Mouse (Mus musculus) E14TG2a.4 (cell line): ENCODE data around the gene Sgcb.

Experiments used
- H3K27me3 ChIP-seq: 2 replicates; pipeline ENCODE4 v1.6.1; 2014; ENCODE audit warnings: low read length, control low read depth; ENCODE audit not compliant: insufficient read depth
- H3K36me3 ChIP-seq: 2 replicates; pipeline ENCODE4 v1.6.1; 2014; ENCODE audit warnings: low read length, control low read depth; ENCODE audit not compliant: insufficient read depth
- H3K4me1 ChIP-seq: replicated peaks from 2 replicates; pipeline ENCODE4 v1.6.1; 2014; ENCODE audit warnings: low read depth, low read length, control low read depth
- H3K4me3 ChIP-seq: replicated peaks from 2 replicates; pipeline ENCODE4 v1.5.1; 2014; ENCODE audit warnings: mild to moderate bottlenecking, low read length
- H3K9me3 ChIP-seq: 2 replicates; pipeline ENCODE4 v1.6.1; 2014; ENCODE audit warnings: low read length, control low read depth
- CTCF ChIP-seq: conservative IDR thresholded peaks from 2 replicates; pipeline ENCODE4 v1.5.1; 2014; ENCODE audit warnings: low read length
- NANOG ChIP-seq: IDR thresholded peaks from 2 replicates; pipeline ENCODE4 v1.6.1; 2014; ENCODE audit warnings: borderline replicate concordance, low read length, mixed read lengths
- POU5F1 ChIP-seq: IDR thresholded peaks from 2 replicates; pipeline ENCODE4 v1.6.1; 2014; ENCODE audit warnings: low read length, borderline replicate concordance

Gene Sgcb

DNA sequence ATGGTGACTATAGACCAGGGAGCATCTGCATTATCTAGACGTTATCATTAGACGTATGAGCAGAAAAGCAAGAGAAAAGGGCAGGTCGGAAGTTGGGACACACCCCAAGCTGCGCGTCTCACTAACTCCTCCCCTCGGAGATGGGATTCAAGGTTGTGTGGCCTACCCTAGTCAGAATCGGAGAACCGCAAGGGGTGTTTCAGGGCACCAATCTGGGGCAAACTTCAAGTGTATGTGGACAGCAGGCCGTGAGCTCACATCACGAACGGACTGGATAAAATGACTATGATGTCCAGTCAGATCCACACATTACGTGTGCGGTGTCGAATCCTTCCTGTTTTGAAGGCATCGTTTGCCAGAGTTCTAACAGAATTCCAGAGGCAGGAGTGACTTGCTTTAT lies 19.6 kb downstream of the Sgcb start:
- H3K36me3 ChIP-seq, result no peaks in the 10 kb centered on the region
- no peak overlapping the region for H3K4me3 ChIP-seq
- TF ChIP-seq CTCF, result no peak
- TF ChIP-seq NANOG, result no peak
- no peak for TF ChIP-seq POU5F1
- no peaks in the 10 kb centered on the region for H3K27me3 ChIP-seq
- H3K4me1 ChIP-seq, result peaks cover 14% of the 10 kb centered on the region
- H3K9me3 ChIP-seq, result no peaks in the 10 kb centered on the region

DNA sequence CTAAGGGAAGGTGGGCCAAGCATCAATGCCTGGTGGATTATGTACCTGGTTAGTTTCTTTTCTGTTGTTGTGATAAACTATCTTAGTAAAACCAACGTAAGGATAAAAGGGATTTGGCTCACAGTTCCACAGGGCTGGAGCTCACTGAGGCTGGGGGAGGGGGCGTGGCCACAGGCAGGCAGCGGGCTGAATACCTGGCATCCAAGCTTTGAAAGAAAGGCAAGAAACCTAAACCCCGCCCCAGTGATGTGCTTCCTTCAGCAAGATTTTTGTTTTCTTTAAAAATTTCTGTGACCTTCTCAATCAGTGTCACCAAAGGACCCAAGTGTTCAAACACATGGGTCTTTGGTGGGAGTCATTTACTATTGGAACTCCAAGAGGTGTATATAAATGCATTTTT lies 20.0 kb downstream of the Sgcb start:
- H3K27me3 ChIP-seq, result no peaks in the 10 kb centered on the region
- H3K36me3 ChIP-seq, result no peaks in the 10 kb centered on the region
- H3K4me1 ChIP-seq, result peaks cover 14% of the 10 kb centered on the region
- H3K9me3 ChIP-seq, result no peaks in the 10 kb centered on the region
- no peak overlapping the region for H3K4me3 ChIP-seq
- TF ChIP-seq POU5F1 (no peak), CTCF (no peak), NANOG (no peak)

DNA sequence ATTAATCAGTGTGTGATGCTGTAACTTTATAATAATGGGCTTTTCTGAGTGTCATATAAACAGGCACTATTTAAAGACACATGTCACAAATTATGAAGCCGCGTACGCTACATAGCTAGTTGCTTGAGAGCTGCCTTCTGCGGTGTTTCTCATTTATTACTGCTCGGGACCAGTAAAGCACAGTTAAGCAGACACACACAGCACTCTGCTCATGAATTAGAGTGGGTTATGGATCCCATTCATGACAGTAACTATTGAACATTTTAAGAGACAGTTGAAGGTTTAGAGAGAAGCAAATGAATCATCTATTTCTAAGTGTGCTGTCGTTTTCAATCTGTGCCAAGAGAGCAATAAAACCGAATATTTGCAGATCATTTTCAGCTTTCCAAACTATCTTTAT lies 20.7 kb downstream of the Sgcb start:
- no peaks in the 10 kb centered on the region for H3K27me3 ChIP-seq
- no peaks in the 10 kb centered on the region for H3K36me3 ChIP-seq
- peaks cover 7% of the 10 kb centered on the region; the same call in 1 of the 2 replicates for H3K4me1 ChIP-seq
- TF ChIP-seq CTCF (no peak), NANOG (no peak), POU5F1 (no peak)
- H3K4me3 ChIP-seq, result no peak overlapping the region
- no peaks in the 10 kb centered on the region for H3K9me3 ChIP-seq

DNA sequence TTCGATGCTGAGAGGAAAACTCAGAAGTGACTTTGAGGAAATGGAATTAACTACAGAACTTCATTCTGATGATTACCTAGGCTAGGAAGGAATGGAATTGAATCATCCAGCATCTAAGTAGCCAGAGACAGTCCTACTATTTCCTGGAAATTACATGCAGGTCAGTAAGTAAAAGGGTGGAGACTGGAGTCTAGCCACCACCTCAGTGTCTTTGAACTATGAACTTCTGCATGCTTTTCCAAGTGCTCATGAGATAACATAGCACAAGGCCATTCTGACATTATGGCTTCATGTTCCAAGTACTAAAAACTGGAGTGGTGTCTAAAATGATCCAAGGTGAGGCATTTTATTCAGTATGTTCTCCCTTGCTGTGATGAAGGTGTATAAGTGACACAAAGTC lies 22.1 kb downstream of the Sgcb start:
- Histone ChIP-seq H3K4me3 (no peak overlapping the region), H3K36me3 (no peaks in the 10 kb centered on the region), H3K4me1 (peaks cover 7% of the 10 kb centered on the region; the same call in 1 of the 2 replicates), H3K27me3 (no peaks in the 10 kb centered on the region), H3K9me3 (no peaks in the 10 kb centered on the region)
- no peak for TF ChIP-seq CTCF
- no peak for TF ChIP-seq POU5F1
- TF ChIP-seq NANOG, result no peak

- no peaks in the 10 kb centered on the region for H3K9me3 ChIP-seq
- no peak for TF ChIP-seq NANOG
- no peak overlapping the region for H3K4me3 ChIP-seq
- H3K27me3 ChIP-seq, result no peaks in the 10 kb centered on the region
- H3K36me3 ChIP-seq, result no peaks in the 10 kb centered on the region
- H3K4me1 ChIP-seq, result no peaks in the 10 kb centered on the region
These were observed 28.6 kb downstream of the Sgcb start for GRCm38 (mm10) chr5:73618969-73619368.

- H3K36me3 ChIP-seq, result no peaks in the 10 kb centered on the region
- no peak overlapping the region for H3K4me3 ChIP-seq
- no peaks in the 10 kb centered on the region for H3K27me3 ChIP-seq
- TF ChIP-seq POU5F1 (no peak), NANOG (no peak), CTCF (no peak)
- no peaks in the 10 kb centered on the region for H3K4me1 ChIP-seq
- peaks cover 5% of the 10 kb centered on the region for H3K9me3 ChIP-seq
These were observed 32.4 kb downstream of the Sgcb start for GRCm38 (mm10) chr5:73615211-73615610.

- TF ChIP-seq POU5F1 (no peak), NANOG (no peak), CTCF (no peak)
- H3K4me1 ChIP-seq, result no peaks in the 10 kb centered on the region
- peaks cover 11% of the 10 kb centered on the region for H3K9me3 ChIP-seq
- H3K36me3 ChIP-seq, result no peaks in the 10 kb centered on the region
- no peaks in the 10 kb centered on the region for H3K27me3 ChIP-seq
- no peak overlapping the region for H3K4me3 ChIP-seq
These were observed 34.3 kb downstream of the Sgcb start for GRCm38 (mm10) chr5:73613296-73613695.

GRCm38 (mm10) chr5:73611071-73611470 lies 36.5 kb downstream of the Sgcb start:
- no peak overlapping the region for H3K4me3 ChIP-seq
- H3K36me3 ChIP-seq, result no peaks in the 10 kb centered on the region
- H3K27me3 ChIP-seq, result no peaks in the 10 kb centered on the region
- H3K9me3 ChIP-seq, result peaks cover 18% of the 10 kb centered on the region
- no peaks in the 10 kb centered on the region for H3K4me1 ChIP-seq
- no peak for TF ChIP-seq POU5F1
- TF ChIP-seq NANOG, result no peak
- no peak for TF ChIP-seq CTCF

- H3K36me3 ChIP-seq, result no peaks in the 10 kb centered on the region
- TF ChIP-seq POU5F1 (no peak), NANOG (no peak), CTCF (no peak)
- H3K27me3 ChIP-seq, result no peaks in the 10 kb centered on the region
- peaks cover 12% of the 10 kb centered on the region for H3K9me3 ChIP-seq
- H3K4me3 ChIP-seq, result no peak overlapping the region
- no peaks in the 10 kb centered on the region for H3K4me1 ChIP-seq
These were observed 42.6 kb downstream of the Sgcb start for GRCm38 (mm10) chr5:73604964-73605363.
